7 mouse cellular contexts compared by ENCODE assay signal in the genomic region with DNA sequence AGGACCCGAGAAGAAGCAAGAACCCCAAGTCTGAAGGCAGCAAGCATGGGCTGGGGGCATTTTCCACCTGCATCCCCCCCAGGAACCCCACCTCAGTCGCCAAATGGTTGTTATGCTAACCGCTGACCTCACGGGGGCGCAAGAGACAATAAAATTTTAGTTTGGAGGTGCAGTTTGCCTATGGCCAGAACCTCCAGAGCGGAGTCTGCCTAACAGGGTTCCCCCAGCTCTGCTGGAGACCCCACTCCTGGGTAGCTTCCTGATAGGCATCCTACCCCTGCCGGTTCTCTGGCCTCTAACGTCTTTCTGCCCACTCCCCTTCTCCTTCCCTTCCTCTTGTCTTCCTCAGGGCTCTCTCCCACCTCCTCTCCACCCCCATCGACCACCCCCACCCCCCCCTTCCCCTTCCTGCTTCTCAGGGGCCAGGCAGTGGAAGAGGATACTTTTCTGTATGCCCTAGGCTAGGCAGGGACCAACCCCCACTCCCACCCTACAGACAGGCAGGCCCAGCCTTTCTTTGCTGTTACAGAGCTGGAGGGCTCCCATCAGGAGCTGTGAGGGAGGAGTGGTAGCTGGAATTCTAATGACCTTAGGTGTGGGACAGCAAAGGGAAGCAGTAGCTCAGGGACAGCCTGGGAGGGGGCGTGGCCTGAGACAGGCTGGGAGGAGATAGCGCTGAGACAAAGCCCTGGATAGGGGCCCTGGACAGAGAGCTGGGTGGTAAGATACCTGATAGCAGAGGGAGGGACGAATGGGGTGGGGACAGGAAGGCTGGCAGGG. TPM values are rescaled to one million over a fixed set of nuclear protein-coding genes. Genes with fewer than 3 reads are reported as not detected.
DNase-seq lines count a peak whose midpoint lies in the region; ATAC-seq and TF ChIP-seq lines count a peak whose summit lies in the region.

No protein-coding gene starts in this region.

- ATAC-seq in forebrain, postnatal 0 days: peak; percentile 79
- peak; percentile 75 for ATAC-seq in hindbrain, embryonic 16.5 days
- peak; percentile 95 for ATAC-seq in midbrain, embryonic 11.5 days (ENCODE audit: low FRiP score)

- peak overlapping the region; percentile 28; the same call in 1 of the 2 replicates for H3K4me2 ChIP-seq in forebrain, postnatal 0 days (ENCODE audit: low read depth)
- peak overlapping the region; percentile 33; the same call in 1 of the 2 replicates for H3K4me2 ChIP-seq in hindbrain, embryonic 16.5 days (ENCODE audit: low read length)
- H3K4me2 ChIP-seq in midbrain, embryonic 11.5 days: peak overlapping the region; percentile 19; the same call in 1 of the 2 replicates

- no peak overlapping the region for H3K4me3 ChIP-seq in cerebellum, adult 2 months (replicated peaks; ENCODE audit: insufficient read depth, low read depth, low read length)
- H3K4me3 ChIP-seq in forebrain, postnatal 0 days (ENCODE audit: low read depth, low read length): no peak overlapping the region
- no peak overlapping the region for H3K4me3 ChIP-seq in hindbrain, embryonic 16.5 days (ENCODE audit: low read length)
- H3K4me3 ChIP-seq in limb, embryonic 10.5 days: peak overlapping the region; percentile 37
- no peak overlapping the region; the same call in 1 of the 2 replicates for H3K4me3 ChIP-seq in midbrain, embryonic 11.5 days (ENCODE audit: low read depth, low read length)

- H3K4me1 ChIP-seq in cerebellum, adult 2 months (ENCODE audit: control insufficient read depth, insufficient read depth, low read length): no peaks in the 10 kb centered on the region
- no peaks in the 10 kb centered on the region for H3K4me1 ChIP-seq in forebrain, postnatal 0 days (ENCODE audit: insufficient read depth)
- H3K4me1 ChIP-seq in hindbrain, embryonic 16.5 days (ENCODE audit: control insufficient read depth, insufficient read depth, low read depth, low read length): peaks cover 10% of the 10 kb centered on the region
- peaks cover 55% of the 10 kb centered on the region for H3K4me1 ChIP-seq in limb, embryonic 10.5 days
- peaks cover 4% of the 10 kb centered on the region; the same call in 1 of the 2 replicates for H3K4me1 ChIP-seq in midbrain, embryonic 11.5 days (ENCODE audit: control insufficient read depth, insufficient read depth, low read length)

- no peak overlapping the region for H3K27ac ChIP-seq in cerebellum, adult 2 months (ENCODE audit: insufficient read depth, low read length)
- H3K27ac ChIP-seq in forebrain, postnatal 0 days (ENCODE audit: low read depth, low read length): no peak overlapping the region
- H3K27ac ChIP-seq in hindbrain, embryonic 16.5 days (ENCODE audit: low read depth, low read length): no peak overlapping the region
- H3K27ac ChIP-seq in limb, embryonic 10.5 days: peak overlapping the region; percentile 88
- peak overlapping the region; percentile 26; the same call in 1 of the 2 replicates for H3K27ac ChIP-seq in midbrain, embryonic 11.5 days (ENCODE audit: low read depth, low read length)

- H3K9me3 ChIP-seq in forebrain, postnatal 0 days (ENCODE audit: low read length): no peaks in the 10 kb centered on the region
- H3K9me3 ChIP-seq in hindbrain, embryonic 16.5 days (ENCODE audit: control insufficient read depth, low read length): no peaks in the 10 kb centered on the region
- no peaks in the 10 kb centered on the region for H3K9me3 ChIP-seq in limb, embryonic 10.5 days (replicated peaks)
- no peaks in the 10 kb centered on the region for H3K9me3 ChIP-seq in midbrain, embryonic 11.5 days (ENCODE audit: control insufficient read depth, low read length)

- no peaks in the 10 kb centered on the region for H3K36me3 ChIP-seq in forebrain, postnatal 0 days (ENCODE audit: insufficient read depth)
- no peaks in the 10 kb centered on the region for H3K36me3 ChIP-seq in hindbrain, embryonic 16.5 days (ENCODE audit: control insufficient read depth, insufficient read depth, low read length)
- peaks cover 8% of the 10 kb centered on the region for H3K36me3 ChIP-seq in limb, embryonic 10.5 days
- H3K36me3 ChIP-seq in midbrain, embryonic 11.5 days (ENCODE audit: control insufficient read depth, insufficient read depth, low read length): no peaks in the 10 kb centered on the region

- DNase-seq in adipocyte (ENCODE audit: low spot score): peak; percentile 18
- DNase-seq in cerebellum, adult 2 months: peak; percentile 40 to 63
- peak; percentile 77 for DNase-seq in forebrain, postnatal 0 days
- DNase-seq in limb, embryonic 10.5 days (ENCODE audit: low spot score): peak; percentile 86
- DNase-seq in midbrain, embryonic 11.5 days (ENCODE audit: low spot score, missing footprints): peak; percentile 98
- peak; percentile 8 to 18 for DNase-seq in spleen, postnatal 36 days (ENCODE audit: low spot score in 2 of 2)

- no peaks in the 10 kb centered on the region for H3K27me3 ChIP-seq in cerebellum, adult 2 months (ENCODE audit: control insufficient read depth, insufficient read depth, low read length)
- no peaks in the 10 kb centered on the region for H3K27me3 ChIP-seq in forebrain, postnatal 0 days (ENCODE audit: insufficient read depth, low read length)
- H3K27me3 ChIP-seq in hindbrain, embryonic 16.5 days (replicated peaks; ENCODE audit: control insufficient read depth, insufficient read depth, low read length): no peaks in the 10 kb centered on the region
- no peaks in the 10 kb centered on the region for H3K27me3 ChIP-seq in limb, embryonic 10.5 days (ENCODE audit: low read depth, poor library complexity, severe bottlenecking)
- H3K27me3 ChIP-seq in midbrain, embryonic 11.5 days (ENCODE audit: control insufficient read depth, insufficient read depth, low read length): no peaks in the 10 kb centered on the region

- TF ChIP-seq POLR2A in cerebellum, adult 2 months (IDR thresholded peaks at IDR 0.05; ENCODE audit: borderline replicate concordance, insufficient read depth, low read length): no peak

- no peak overlapping the region for H3K9ac ChIP-seq in forebrain, postnatal 0 days
- H3K9ac ChIP-seq in hindbrain, embryonic 16.5 days (ENCODE audit: low read depth, low read length): peak overlapping the region; percentile 44
- peak overlapping the region; percentile 39; the same call in 1 of the 2 replicates for H3K9ac ChIP-seq in midbrain, embryonic 11.5 days (ENCODE audit: low read length)

- peak; percentile 72 for TF ChIP-seq CTCF in cerebellum, adult 2 months (IDR thresholded peaks at IDR 0.05; ENCODE audit: borderline replicate concordance, insufficient read depth, low read depth, low read length)
- TF ChIP-seq CTCF in forebrain, postnatal 0 days (IDR thresholded peaks at IDR 0.05; ENCODE audit: low read depth): peak; percentile 75

- WGBS in cerebellum, adult 2 months: 8% methylated on average over 12 of the region's 12 CpGs
- WGBS in forebrain, postnatal 0 days: 1% methylated on average over 12 of the region's 12 CpGs
- WGBS in hindbrain, embryonic 16.5 days: 3% methylated on average over 12 of the region's 12 CpGs
- WGBS in limb, embryonic 10.5 days: 1% methylated on average over 12 of the region's 12 CpGs
- WGBS in midbrain, embryonic 11.5 days: 3% methylated on average over 12 of the region's 12 CpGs

RNA-seq across cellular contexts. Expression of a gene that starts 55.8 kb away (rescaled TPM):
- polyA plus RNA-seq in cerebellum, adult 2 months (2012; rRNA removed): 67.2 and 99.9 TPM in 2 replicates
- 152 and 288 TPM in 2 replicates for total RNA-seq in forebrain, postnatal 0 days (2014; rRNA removed)
- 149 and 152 TPM in 2 replicates for polyA plus RNA-seq in forebrain, postnatal 0 days (2015; fragmentation: Nextera tagmentation; extraction: Ambion mirVana)
- 157 and 172 TPM in 2 replicates for polyA plus RNA-seq in hindbrain, embryonic 16.5 days (2015; fragmentation: Nextera tagmentation; extraction: Ambion mirVana)
- 769 and 872 TPM in 2 replicates for polyA plus RNA-seq in limb, embryonic 10.5 days (2016; fragmentation: Nextera tagmentation; extraction: Ambion mirVana)
- 126 and 131 TPM in 2 replicates for polyA plus RNA-seq in midbrain, embryonic 11.5 days (2014; fragmentation: Nextera tagmentation; extraction: Ambion mirVana)

RNA-seq across cellular contexts. Expression of a gene that starts 58.9 kb away (rescaled TPM):
- polyA plus RNA-seq in cerebellum, adult 2 months (2012; rRNA removed): 0.02 TPM in 1 of 2 replicates, not detected in the other
- 0.08 TPM in 1 of 2 replicates, not detected in the other for total RNA-seq in forebrain, postnatal 0 days (2014; rRNA removed)
- polyA plus RNA-seq in forebrain, postnatal 0 days (2015; fragmentation: Nextera tagmentation; extraction: Ambion mirVana): 0.06 TPM in 1 of 2 replicates, not detected in the other
- polyA plus RNA-seq in hindbrain, embryonic 16.5 days (2015; fragmentation: Nextera tagmentation; extraction: Ambion mirVana): 0.11 TPM in 1 of 2 replicates, not detected in the other
- polyA plus RNA-seq in limb, embryonic 10.5 days (2016; fragmentation: Nextera tagmentation; extraction: Ambion mirVana): 0.09 and 0.11 TPM in 2 replicates
- not detected in 2 replicates for polyA plus RNA-seq in midbrain, embryonic 11.5 days (2014; fragmentation: Nextera tagmentation; extraction: Ambion mirVana)

Comparison
In these comparisons a context has a peak if more than half of its experiments do, and no peak if none do; other contexts are left out.
1. DNase-seq: peak in every context shown above with its lines; median percentile 98 in midbrain, embryonic 11.5 days; 86 in limb, embryonic 10.5 days; 77 in forebrain, postnatal 0 days; 52 in cerebellum, adult 2 months; 18 in adipocyte; 13 in spleen, postnatal 36 days.
2. H3K27ac ChIP-seq: peak in limb, embryonic 10.5 days (single experiment) and midbrain, embryonic 11.5 days (single experiment); none in cerebellum, adult 2 months (single experiment), forebrain, postnatal 0 days (single experiment) and hindbrain, embryonic 16.5 days (single experiment).
3. Peak in every context shown above with its lines, with median percentiles within 50 percentile points of each other: ATAC-seq and H3K4me2 ChIP-seq.